Mouse (Mus musculus): Measurements from ENCODE around the gene Pawr. TPM values are rescaled to one million over a fixed set of nuclear protein-coding genes. Genes with fewer than 3 reads are reported as not detected.

Gene Pawr
- polyA plus RNA-seq, 1 experiment, result 7.3 TPM

- WGBS, result 59% methylated on average over 11 of the region's 11 CpGs
- no peak for DNase-seq (ENCODE audit: low read depth, low spot score)
Measured at GRCm38 (mm10) chr10:108454691-108455117, 122.8 kb downstream of the Pawr start.

GRCm38 (mm10) chr10:108455204-108455603 lies 123.3 kb downstream of the Pawr start:
- DNase-seq (ENCODE audit: low read depth, low spot score), result no peak
- WGBS, result 89% methylated on average over 10 of the region's 10 CpGs

GRCm38 (mm10) chr10:108455883-108456282 lies 124.0 kb downstream of the Pawr start:
- no peak for DNase-seq (ENCODE audit: low read depth, low spot score)
- 83% methylated on average over 2 of the region's 2 CpGs for WGBS

- DNase-seq (ENCODE audit: low read depth, low spot score), result no peak
- WGBS, result 100% methylated on average over 2 of the region's 2 CpGs
Measured at GRCm38 (mm10) chr10:108457054-108457453, 125.1 kb downstream of the Pawr start.

- 88% methylated on average over 2 of the region's 2 CpGs for WGBS
- no peak for DNase-seq (ENCODE audit: low read depth, low spot score)
Measured at GRCm38 (mm10) chr10:108461862-108462261, 129.9 kb downstream of the Pawr start.

Other genes starting within 250 kb of the Pawr start
- 25.6 and 42.1 TPM in 2 replicates for gene Ppp1r12a, start 169.9 kb upstream of the Pawr start, polyA plus RNA-seq (2012; rRNA removed)

All from large intestine, adult 2 months (tissue).